Mouse (Mus musculus): Measurements from ENCODE around the gene Dap. TPM values are rescaled to one million over a fixed set of nuclear protein-coding genes. Genes with fewer than 3 reads are reported as not detected.

The Dap gene
- polyA plus RNA-seq, 1 experiment from 2014 or later, result 91.9 TPM

- Histone ChIP-seq H3K4me2 (replicated peaks) (no peak overlapping the region), H3K4me3 (no peak overlapping the region), H3K4me1 (peaks cover 22% of the 10 kb centered on the region), H3K9me3 (no peaks in the 10 kb centered on the region), H3K36me3 (no peaks in the 10 kb centered on the region), H3K27me3 (no peaks in the 10 kb centered on the region), H3K9ac (no peak overlapping the region), H3K27ac (no peak overlapping the region)
- WGBS, result 90% methylated on average over 9 of the region's 9 CpGs
- no peak for ATAC-seq (ENCODE audit: low FRiP score, low read depth)
Measured at GRCm38 (mm10) chr15:31254939-31255535, 30.9 kb downstream of the Dap start.

GRCm38 (mm10) chr15:31255762-31256161, 31.6 kb downstream of the Dap start:
- H3K27ac ChIP-seq, result no peak overlapping the region
- no peak overlapping the region for H3K4me3 ChIP-seq
- H3K36me3 ChIP-seq, result no peaks in the 10 kb centered on the region
- no peaks in the 10 kb centered on the region for H3K27me3 ChIP-seq
- no peak overlapping the region for H3K9ac ChIP-seq
- WGBS, result 84% methylated on average over 6 of the region's 6 CpGs
- ATAC-seq (ENCODE audit: low FRiP score, low read depth), result no peak
- H3K4me1 ChIP-seq, result peaks cover 15% of the 10 kb centered on the region
- no peaks in the 10 kb centered on the region for H3K9me3 ChIP-seq
- no peak overlapping the region for H3K4me2 ChIP-seq (replicated peaks)

DNA sequence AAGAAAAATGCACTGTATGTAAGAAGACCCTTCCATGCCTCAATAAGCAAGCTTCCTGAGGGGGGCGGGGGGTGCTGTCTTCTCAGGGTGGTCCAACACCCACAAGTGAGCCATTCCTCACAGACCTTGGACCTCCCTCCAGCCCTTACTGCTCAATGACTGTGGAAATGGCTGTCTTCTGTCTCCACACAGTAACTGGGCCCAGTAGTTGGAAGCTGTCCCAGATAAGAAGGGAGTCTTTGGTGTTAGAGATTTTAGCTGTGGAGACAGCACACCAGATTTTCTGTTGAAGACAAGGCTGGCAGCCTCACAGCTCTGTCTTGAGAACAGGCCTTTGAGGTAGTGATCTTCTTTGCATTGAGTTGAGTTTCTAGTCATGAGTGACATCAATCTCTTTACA, 33.2 kb downstream of the Dap start:
- no peak for ATAC-seq (ENCODE audit: low FRiP score, low read depth)
- WGBS, result 91% methylated on average over 1 of the region's 1 CpGs

GRCm38 (mm10) chr15:31258029-31258692, 34.0 kb downstream of the Dap start:
- 38% methylated on average over 21 of the region's 21 CpGs for WGBS
- Histone ChIP-seq H3K4me2 (replicated peaks) (no peak overlapping the region), H3K27me3 (no peaks in the 10 kb centered on the region), H3K36me3 (0 out of 2 replicates have a peak, but pooled peaks cover 2% of the 10 kb centered on the region), H3K4me3 (no peak overlapping the region), H3K4me1 (peaks cover 10% of the 10 kb centered on the region), H3K27ac (no peak overlapping the region), H3K9me3 (no peaks in the 10 kb centered on the region), H3K9ac (no peak overlapping the region)
- peak; percentile 2; the same call in 1 of the 2 replicates for ATAC-seq (ENCODE audit: low FRiP score, low read depth)

More for the DNA sequence above, 33.2 kb downstream of the Dap start:
- no peak overlapping the region for H3K4me2 ChIP-seq (replicated peaks)
- no peak overlapping the region for H3K4me3 ChIP-seq
- H3K27me3 ChIP-seq, result no peaks in the 10 kb centered on the region
- no peak overlapping the region for H3K27ac ChIP-seq
- H3K4me1 ChIP-seq, result peaks cover 10% of the 10 kb centered on the region
- no peaks in the 10 kb centered on the region for H3K9me3 ChIP-seq
- H3K9ac ChIP-seq, result no peak overlapping the region
- H3K36me3 ChIP-seq, result 0 out of 2 replicates have a peak, but pooled peaks cover 2% of the 10 kb centered on the region

DNA sequence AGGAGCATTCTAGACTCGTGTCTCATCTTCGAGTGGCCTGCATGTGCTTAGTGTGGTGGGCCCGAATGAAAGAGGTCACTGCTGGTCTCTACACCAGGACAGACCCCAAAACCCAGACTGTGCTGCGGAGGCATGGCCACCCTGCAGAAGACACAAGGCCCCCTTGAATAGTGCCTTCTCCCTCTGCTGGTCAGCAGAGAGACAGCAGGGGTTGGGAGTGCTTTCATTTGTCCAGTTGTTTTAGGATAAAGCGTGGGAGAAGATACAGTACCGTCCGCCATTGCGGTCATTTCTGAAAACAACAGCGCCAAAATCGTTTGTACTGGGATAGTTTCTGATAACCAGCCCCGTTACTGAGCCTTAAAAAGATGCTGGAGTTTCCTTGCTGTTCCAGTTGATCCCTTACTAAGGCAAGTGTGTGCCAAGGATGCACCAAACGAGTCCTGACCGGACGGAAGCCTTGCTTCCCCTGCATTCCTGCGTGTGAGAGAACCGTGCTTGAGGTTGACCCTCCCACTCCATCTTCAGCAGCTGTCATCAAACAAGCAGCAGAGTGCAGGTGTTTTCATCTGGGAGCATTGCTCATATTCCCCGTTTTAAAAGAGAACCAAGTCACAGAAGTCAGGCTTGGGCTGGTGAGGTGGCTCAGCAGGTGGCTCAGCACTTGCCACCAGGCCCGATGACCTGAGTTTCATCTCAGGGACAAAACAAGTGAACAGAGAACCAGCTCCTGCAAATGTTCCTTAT, 34.8 kb downstream of the Dap start:
- Histone ChIP-seq H3K4me2 (replicated peaks) (no peak overlapping the region), H3K27ac (no peak overlapping the region), H3K4me1 (peaks cover 10% of the 10 kb centered on the region), H3K4me3 (no peak overlapping the region), H3K9ac (no peak overlapping the region), H3K27me3 (no peaks in the 10 kb centered on the region), H3K36me3 (0 out of 2 replicates have a peak, but pooled peaks cover 2% of the 10 kb centered on the region), H3K9me3 (no peaks in the 10 kb centered on the region)
- ATAC-seq (ENCODE audit: low FRiP score, low read depth), result peak; percentile 20; the same call in 1 of the 2 replicates
- WGBS, result 75% methylated on average over 18 of the region's 18 CpGs

DNA sequence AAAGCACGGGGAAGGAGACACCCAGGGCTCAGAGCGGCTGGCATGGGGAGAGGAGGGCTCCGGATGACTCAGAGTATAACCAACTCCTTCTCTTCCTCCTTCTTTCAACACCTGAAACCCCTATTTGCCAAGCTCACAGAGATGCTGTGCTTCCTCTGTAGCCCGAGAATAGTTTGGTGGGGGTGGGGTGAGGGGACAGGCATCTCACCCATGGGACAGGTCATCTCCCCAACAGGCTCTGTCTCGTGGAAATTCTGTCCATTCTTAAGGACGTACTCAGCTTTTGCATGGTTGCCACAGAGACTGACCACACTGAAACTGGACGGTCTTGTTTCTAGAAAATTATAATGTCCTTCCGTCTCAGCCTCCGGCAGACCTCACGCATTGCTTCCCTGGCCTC, 37.0 kb downstream of the Dap start:
- Histone ChIP-seq H3K4me1 (peaks cover 10% of the 10 kb centered on the region), H3K4me2 (replicated peaks) (no peak overlapping the region), H3K9ac (no peak overlapping the region), H3K4me3 (no peak overlapping the region), H3K27ac (no peak overlapping the region), H3K36me3 (0 out of 2 replicates have a peak, but pooled peaks cover 2% of the 10 kb centered on the region), H3K27me3 (no peaks in the 10 kb centered on the region), H3K9me3 (no peaks in the 10 kb centered on the region)
- no peak for ATAC-seq (ENCODE audit: low FRiP score, low read depth)
- WGBS, result 89% methylated on average over 10 of the region's 10 CpGs

- peaks cover 10% of the 10 kb centered on the region for H3K4me1 ChIP-seq
- WGBS, result 69% methylated on average over 9 of the region's 9 CpGs
Measured at GRCm38 (mm10) chr15:31262361-31262760, 38.2 kb downstream of the Dap start.

DNA sequence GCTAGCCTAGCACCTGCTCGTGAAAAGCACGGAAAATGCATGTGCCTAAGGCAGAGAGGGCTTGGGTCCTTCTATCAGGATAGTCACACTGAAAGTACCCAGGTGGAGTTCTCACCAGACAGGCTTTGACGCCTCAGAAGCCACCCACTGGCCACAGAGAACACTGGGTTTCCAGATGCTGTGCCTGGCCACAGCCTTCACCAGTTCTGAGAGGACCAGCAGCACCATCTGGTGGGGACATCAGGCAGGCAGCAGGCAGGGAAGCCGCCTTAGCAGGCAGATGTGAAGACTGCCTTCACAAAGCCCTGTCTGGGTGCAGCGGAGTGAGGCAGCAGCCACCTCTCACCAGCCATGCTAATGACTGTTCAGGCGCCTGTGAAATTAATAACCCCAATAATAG, 40.7 kb downstream of the Dap start:
- ATAC-seq (ENCODE audit: low FRiP score, low read depth), result peak; percentile 79
- Histone ChIP-seq H3K9ac (no peak overlapping the region), H3K36me3 (0 out of 2 replicates have a peak, but pooled peaks cover 2% of the 10 kb centered on the region), H3K4me3 (no peak overlapping the region), H3K27me3 (no peaks in the 10 kb centered on the region), H3K9me3 (no peaks in the 10 kb centered on the region), H3K4me1 (no peaks in the 10 kb centered on the region), H3K27ac (no peak overlapping the region), H3K4me2 (replicated peaks) (no peak overlapping the region)
- WGBS, result 27% methylated on average over 6 of the region's 6 CpGs

More at GRCm38 (mm10) chr15:31262361-31262760, 38.2 kb downstream of the Dap start:
- Histone ChIP-seq H3K27ac (no peak overlapping the region), H3K9me3 (no peaks in the 10 kb centered on the region), H3K4me3 (no peak overlapping the region), H3K27me3 (no peaks in the 10 kb centered on the region), H3K36me3 (0 out of 2 replicates have a peak, but pooled peaks cover 2% of the 10 kb centered on the region), H3K4me2 (replicated peaks) (no peak overlapping the region), H3K9ac (no peak overlapping the region)
- ATAC-seq (ENCODE audit: low FRiP score, low read depth), result no peak

GRCm38 (mm10) chr15:31265404-31265803, 41.3 kb downstream of the Dap start:
- 91% methylated on average over 8 of the region's 8 CpGs for WGBS
- ATAC-seq (ENCODE audit: low FRiP score, low read depth), result no peak
- H3K36me3 ChIP-seq, result 0 out of 2 replicates have a peak, but pooled peaks cover 2% of the 10 kb centered on the region
- H3K4me2 ChIP-seq (replicated peaks), result no peak overlapping the region
- H3K9ac ChIP-seq, result no peak overlapping the region
- H3K9me3 ChIP-seq, result no peaks in the 10 kb centered on the region
- no peaks in the 10 kb centered on the region for H3K27me3 ChIP-seq
- H3K27ac ChIP-seq, result no peak overlapping the region
- H3K4me1 ChIP-seq, result no peaks in the 10 kb centered on the region
- no peak overlapping the region for H3K4me3 ChIP-seq

DNA sequence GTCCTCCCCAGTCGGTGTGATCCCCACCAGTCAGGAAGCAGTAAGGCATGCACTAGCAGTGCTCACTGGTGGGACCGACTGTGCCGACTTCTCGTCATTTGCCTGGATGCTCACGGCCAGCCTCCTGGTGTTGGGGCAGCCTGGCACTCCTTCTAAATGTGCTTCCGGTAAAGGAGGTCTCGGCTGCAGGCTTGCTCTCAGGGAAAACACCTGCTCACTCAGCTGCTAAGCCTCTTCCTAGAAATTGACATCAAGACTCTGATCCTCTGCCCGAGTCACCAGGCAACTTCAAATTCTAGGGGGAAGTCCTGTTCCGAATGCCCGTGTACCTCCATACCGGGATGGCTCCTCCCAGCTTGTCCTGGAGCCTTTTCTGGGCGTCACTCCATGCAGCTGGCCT, 41.7 kb downstream of the Dap start:
- no peak for ATAC-seq (ENCODE audit: low FRiP score, low read depth)
- H3K27me3 ChIP-seq, result no peaks in the 10 kb centered on the region
- H3K4me1 ChIP-seq, result no peaks in the 10 kb centered on the region
- no peak overlapping the region for H3K4me2 ChIP-seq (replicated peaks)
- no peak overlapping the region for H3K27ac ChIP-seq
- no peak overlapping the region for H3K4me3 ChIP-seq
- no peaks in the 10 kb centered on the region for H3K9me3 ChIP-seq
- WGBS, result 85% methylated on average over 12 of the region's 12 CpGs
- H3K9ac ChIP-seq, result no peak overlapping the region
- 0 out of 2 replicates have a peak, but pooled peaks cover 4% of the 10 kb centered on the region for H3K36me3 ChIP-seq

DNA sequence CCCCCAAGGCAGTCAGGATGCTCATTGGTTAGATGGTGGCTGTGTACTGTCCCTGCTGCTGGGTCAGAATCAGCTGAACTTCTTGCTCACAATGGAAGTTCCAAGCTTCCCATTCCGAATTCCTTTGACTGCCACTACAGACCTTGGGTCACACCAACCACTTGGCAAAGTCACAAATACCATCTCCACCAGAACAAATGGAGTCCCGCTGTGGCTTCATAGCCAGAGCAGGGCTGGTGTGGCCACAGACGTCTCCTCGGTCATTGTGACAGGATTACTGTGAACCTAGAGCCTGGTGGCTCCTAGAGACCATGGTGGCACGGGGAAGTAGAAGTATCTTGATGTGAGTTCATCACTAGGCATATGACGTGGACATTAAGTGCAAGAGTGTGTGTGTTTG, 44.0 kb downstream of the Dap start:
- H3K27me3 ChIP-seq, result no peaks in the 10 kb centered on the region
- ATAC-seq (ENCODE audit: low FRiP score, low read depth), result no peak
- H3K9me3 ChIP-seq, result no peaks in the 10 kb centered on the region
- no peaks in the 10 kb centered on the region for H3K4me1 ChIP-seq
- H3K9ac ChIP-seq, result no peak overlapping the region
- H3K36me3 ChIP-seq, result peaks cover 11% of the 10 kb centered on the region
- H3K4me2 ChIP-seq (replicated peaks), result no peak overlapping the region
- H3K27ac ChIP-seq, result no peak overlapping the region
- H3K4me3 ChIP-seq, result no peak overlapping the region
- WGBS, result 88% methylated on average over 6 of the region's 6 CpGs

DNA sequence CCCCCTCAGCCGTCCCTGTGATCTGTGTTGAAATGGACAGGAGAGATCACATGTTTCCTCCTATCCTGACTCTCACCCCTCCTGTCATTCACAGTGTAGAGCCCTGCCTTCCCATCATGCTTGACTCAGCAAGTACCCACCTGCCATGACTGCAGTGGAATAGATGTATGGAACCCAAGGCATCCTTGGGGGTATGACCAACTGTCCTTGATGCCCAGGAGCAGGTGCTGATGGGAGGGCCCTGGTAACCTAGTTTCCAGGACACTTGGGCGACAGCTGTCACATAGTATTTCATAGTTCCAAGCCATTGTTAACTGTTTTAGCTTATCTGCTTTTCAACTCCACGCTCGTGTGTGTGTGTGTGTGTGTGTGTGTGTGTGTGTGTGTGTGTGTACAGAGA, 45.4 kb downstream of the Dap start:
- Histone ChIP-seq H3K36me3 (peaks cover 25% of the 10 kb centered on the region), H3K27me3 (no peaks in the 10 kb centered on the region), H3K9ac (no peak overlapping the region), H3K9me3 (no peaks in the 10 kb centered on the region), H3K4me3 (no peak overlapping the region), H3K4me2 (replicated peaks) (no peak overlapping the region), H3K4me1 (no peaks in the 10 kb centered on the region), H3K27ac (no peak overlapping the region)
- 89% methylated on average over 4 of the region's 4 CpGs for WGBS
- ATAC-seq (ENCODE audit: low FRiP score, low read depth), result no peak

Measured in limb, embryonic 13.5 days (tissue).